Comparison of ENCODE assay signal across 15 mouse cellular contexts in genomic region chr11:29241961-29242360, GRCm38 (mm10).
"Had no signal": no experiment of that assay in that cellular context is flagged by ENCODE, and none has a peak within 500 bp of the region (broad histone marks: within the 10 kb centered on the region; RNA-seq: fewer than 3 reads in every experiment).

No protein-coding gene starts in this region.

- H3K9ac ChIP-seq: kidney, embryonic 15.5 days; liver, embryonic 13.5 days; lung, embryonic 14.5 days; midbrain, embryonic 12.5 days; midbrain, embryonic 15.5 days had no signal

- DNase-seq: kidney, adult 11 months; kidney, adult 8-10 months; kidney, postnatal 10 days; kidney, postnatal 36 days; layer of hippocampus, postnatal 36 days; liver, embryonic 13.5 days; lung, embryonic 14.5 days; thymus, postnatal 25 days had no signal

- H3K27me3 ChIP-seq: kidney, embryonic 15.5 days; liver, embryonic 13.5 days; midbrain, embryonic 12.5 days; midbrain, embryonic 15.5 days had no signal

- H3K4me3 ChIP-seq: kidney, embryonic 15.5 days; left cerebral cortex, adult 2 months; liver, embryonic 13.5 days; midbrain, embryonic 12.5 days; midbrain, embryonic 15.5 days had no signal

- H3K4me2 ChIP-seq: kidney, embryonic 15.5 days; liver, embryonic 13.5 days; lung, embryonic 14.5 days; midbrain, embryonic 12.5 days; midbrain, embryonic 15.5 days had no signal

- H3K27ac ChIP-seq: kidney, embryonic 15.5 days; left cerebral cortex, adult 2 months; liver, embryonic 13.5 days; macrophage; midbrain, embryonic 12.5 days; midbrain, embryonic 15.5 days; stomach, postnatal 0 days had no signal

- H3K9me3 ChIP-seq: kidney, embryonic 15.5 days; liver, embryonic 13.5 days; midbrain, embryonic 12.5 days; midbrain, embryonic 15.5 days had no signal

- ATAC-seq: lung, postnatal 0 days; midbrain, embryonic 15.5 days had no signal
